Mouse (Mus musculus) MEL (cell line): ENCODE measurements at regions not wholly inside any gene's neighbourhood (a gene's known extent, or its start where the extent isn't known, plus 50 kb on each side); places are given as distances from the start of the nearest gene placed in this dataset.
A peak's percentile ranks its signal among the peaks of the same experiment; 100 is the strongest.

Experiments
- BHLHE40 ChIP-seq: IDR thresholded peaks from 2 replicates; pipeline ENCODE4 v1.6.1; 2012; ENCODE audit warnings: low read depth, mild to moderate bottlenecking, inconsistent platforms, low read length, improper control_type of control experiment, borderline replicate concordance
- EP300 ChIP-seq, 2 experiments: IDR thresholded peaks; 2 replicates each; pipeline ENCODE4 v1.6.1; 2011; ENCODE audit warnings: improper control_type of control experiment in 2 of 2, low read length in 2 of 2, low read depth in 1 of 2, mild to moderate bottlenecking in 1 of 2
- ETS1 ChIP-seq: IDR thresholded peaks from 2 replicates; pipeline ENCODE4 v1.6.1; 2012; ENCODE audit warnings: low read depth, mild to moderate bottlenecking, inconsistent platforms, low read length, improper control_type of control experiment, moderate library complexity
- GABPA ChIP-seq: IDR thresholded peaks from 2 replicates; pipeline ENCODE4 v1.6.1; 2012; ENCODE audit warnings: low read depth, mild to moderate bottlenecking, inconsistent platforms, low read length, improper control_type of control experiment, moderate library complexity
- GATA1 ChIP-seq: IDR thresholded peaks from 2 replicates; pipeline ENCODE4 v1.6.1; 2011; ENCODE audit warnings: low read depth, low read length, improper control_type of control experiment
- HCFC1 ChIP-seq: IDR thresholded peaks from 2 replicates; pipeline ENCODE4 v1.6.1; 2012; ENCODE audit warnings: low read depth, mild to moderate bottlenecking, inconsistent platforms, low read length, improper control_type of control experiment, moderate library complexity
- KAT2A ChIP-seq: conservative IDR thresholded peaks from 2 replicates; pipeline ENCODE4 v1.6.1; 2012; ENCODE audit warnings: low read depth, low read length, improper control_type of control experiment, inconsistent platforms
- MAZ ChIP-seq: IDR thresholded peaks from 2 replicates; pipeline ENCODE4 v1.6.1; 2012; ENCODE audit warnings: low read depth, mild to moderate bottlenecking, inconsistent platforms, low read length, improper control_type of control experiment
- MEF2A ChIP-seq: IDR thresholded peaks from 2 replicates; pipeline ENCODE4 v1.6.1; 2014; ENCODE audit warnings: low read depth, mild to moderate bottlenecking, inconsistent platforms, low read length, improper control_type of control experiment; ENCODE audit not compliant: poor library complexity, insufficient replicate concordance, severe bottlenecking; ENCODE audit errors: extremely low read depth
- NELFE ChIP-seq: IDR thresholded peaks from 2 replicates; pipeline ENCODE4 v1.6.1; 2011; ENCODE audit warnings: low read depth, low read length, improper control_type of control experiment
- POLR2A ChIP-seq, 2 experiments: IDR thresholded peaks; 2 replicates each; pipeline ENCODE4 v1.6.1; 2011 to 2012; ENCODE audit warnings: low read length in 2 of 2, mild to moderate bottlenecking in 2 of 2, control low read depth in 1 of 2, improper control_type of control experiment in 1 of 2, low read depth in 1 of 2, moderate library complexity in 1 of 2; ENCODE audit not compliant: control insufficient read depth in 1 of 2, insufficient read depth in 1 of 2, poor library complexity in 1 of 2
- USF1 ChIP-seq: IDR thresholded peaks from 2 replicates; pipeline ENCODE4 v1.6.1; 2014; ENCODE audit warnings: low read depth, mild to moderate bottlenecking, inconsistent platforms, low read length, improper control_type of control experiment, moderate library complexity
- ZNF384 ChIP-seq: IDR thresholded peaks from 2 replicates; pipeline ENCODE4 v1.6.1; 2012; ENCODE audit warnings: low read depth, mild to moderate bottlenecking, inconsistent platforms, low read length, improper control_type of control experiment

DNA sequence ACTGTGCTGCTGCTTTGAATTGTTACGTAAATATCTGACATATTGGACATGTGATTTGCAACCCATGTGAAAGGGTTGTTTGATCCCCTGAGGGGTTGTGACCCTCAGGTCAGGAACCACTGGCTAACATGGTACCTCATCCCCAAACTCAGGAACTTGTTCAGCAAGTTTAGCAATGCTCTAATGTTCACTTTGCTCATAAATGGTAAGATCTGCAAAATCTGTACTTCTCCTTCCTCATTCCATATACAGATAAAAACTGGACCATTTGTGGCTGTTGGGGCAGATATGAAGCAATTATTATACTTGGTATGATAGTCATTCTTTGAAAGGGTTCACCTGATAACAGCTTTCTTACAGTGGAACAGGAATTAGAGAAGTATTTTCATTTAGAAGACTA lies 463.7 kb upstream of the Acvr2a start:
- TF ChIP-seq POLR2A (IDR thresholded peaks at IDR 0.05; ENCODE audit: control insufficient read depth in 1 of 2, insufficient read depth in 1 of 2, low read depth in 1 of 2, low read length in 2 of 2, poor library complexity in 1 of 2) (no peak), EP300 (IDR thresholded peaks at IDR 0.05; ENCODE audit: low read depth in 1 of 2, low read length in 2 of 2) (peak in 1 of 2 experiments; percentile 10; a peak in 1 of 4 replicates), GABPA (no peak), MAZ (no peak), ZNF384 (no peak), ETS1 (no peak), GATA1 (no peak), BHLHE40 (no peak), HCFC1 (no peak), MEF2A (no peak), USF1 (no peak), KAT2A (no peak), NELFE (no peak)
